Mouse (Mus musculus) brain, adult 2 months (tissue): ENCODE results near the gene Rgs9bp.
"Not testable (repeated sequence)": the region's sequence is repeated elsewhere in the genome, so short reads cannot be mapped to it uniquely, and the experiment has no call there.

Source experiments
- DNase-seq: peaks from one replicate; pipeline ENCODE4 v3.0.0; 2011; ENCODE audit warnings: low read depth, low spot score

Rgs9bp gene

GRCm38 (mm10) chr7:35583476-35584025 lies 1.8 kb downstream of the Rgs9bp start:
- no peak for DNase-seq

DNA sequence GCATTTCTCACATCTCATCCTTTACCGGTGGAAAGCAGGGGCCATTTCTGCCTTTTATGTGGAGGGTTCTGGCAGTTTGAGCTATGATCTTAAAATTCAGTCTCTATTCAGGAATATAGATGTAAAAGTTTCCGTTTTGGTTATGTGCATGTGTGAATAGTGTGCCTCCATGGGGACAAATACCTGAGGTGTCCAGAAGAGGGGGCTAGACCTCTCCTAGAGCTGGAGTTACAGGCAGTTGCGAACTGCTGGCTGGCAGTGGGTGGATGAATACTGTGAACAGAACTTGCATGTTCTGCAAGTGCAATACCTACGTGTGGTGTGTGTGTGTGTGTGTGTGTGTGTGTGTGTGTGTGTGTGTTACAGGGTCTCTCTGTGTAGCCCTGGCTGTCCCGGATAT lies 2.7 kb downstream of the Rgs9bp start:
- no peak for DNase-seq

GRCm38 (mm10) chr7:35579849-35580248 lies 5.5 kb downstream of the Rgs9bp start:
- DNase-seq, result peak; percentile 36

- DNase-seq, result not testable (repeated sequence)
These were observed 14.5 kb downstream of the Rgs9bp start for GRCm38 (mm10) chr7:35570883-35571282.

DNA sequence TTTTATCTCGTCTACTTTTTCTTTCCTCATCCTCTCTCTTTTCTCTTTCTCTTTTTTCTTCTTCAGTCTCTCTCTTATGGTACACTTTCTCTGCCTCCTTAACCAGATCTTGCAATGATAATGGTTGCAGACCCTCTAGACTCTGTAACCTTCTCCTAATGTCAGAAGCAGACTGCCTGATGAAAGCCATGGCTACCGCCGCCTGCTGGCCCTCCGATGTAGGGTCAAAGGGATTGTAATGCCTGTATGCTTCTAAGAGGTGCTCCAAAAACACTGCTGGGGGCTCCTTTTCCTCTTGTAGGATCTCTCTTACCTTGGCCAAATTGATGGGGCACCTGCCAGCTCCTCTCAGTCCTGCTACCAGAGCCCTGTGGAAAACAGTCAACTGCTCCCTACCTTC lies 15.7 kb downstream of the Rgs9bp start:
- not testable (repeated sequence) for DNase-seq

- not testable (repeated sequence) for DNase-seq
These were observed 19.4 kb downstream of the Rgs9bp start for GRCm38 (mm10) chr7:35565965-35566364.

- not testable (repeated sequence) for DNase-seq
These were observed 20.5 kb downstream of the Rgs9bp start for GRCm38 (mm10) chr7:35564872-35565271.

DNA sequence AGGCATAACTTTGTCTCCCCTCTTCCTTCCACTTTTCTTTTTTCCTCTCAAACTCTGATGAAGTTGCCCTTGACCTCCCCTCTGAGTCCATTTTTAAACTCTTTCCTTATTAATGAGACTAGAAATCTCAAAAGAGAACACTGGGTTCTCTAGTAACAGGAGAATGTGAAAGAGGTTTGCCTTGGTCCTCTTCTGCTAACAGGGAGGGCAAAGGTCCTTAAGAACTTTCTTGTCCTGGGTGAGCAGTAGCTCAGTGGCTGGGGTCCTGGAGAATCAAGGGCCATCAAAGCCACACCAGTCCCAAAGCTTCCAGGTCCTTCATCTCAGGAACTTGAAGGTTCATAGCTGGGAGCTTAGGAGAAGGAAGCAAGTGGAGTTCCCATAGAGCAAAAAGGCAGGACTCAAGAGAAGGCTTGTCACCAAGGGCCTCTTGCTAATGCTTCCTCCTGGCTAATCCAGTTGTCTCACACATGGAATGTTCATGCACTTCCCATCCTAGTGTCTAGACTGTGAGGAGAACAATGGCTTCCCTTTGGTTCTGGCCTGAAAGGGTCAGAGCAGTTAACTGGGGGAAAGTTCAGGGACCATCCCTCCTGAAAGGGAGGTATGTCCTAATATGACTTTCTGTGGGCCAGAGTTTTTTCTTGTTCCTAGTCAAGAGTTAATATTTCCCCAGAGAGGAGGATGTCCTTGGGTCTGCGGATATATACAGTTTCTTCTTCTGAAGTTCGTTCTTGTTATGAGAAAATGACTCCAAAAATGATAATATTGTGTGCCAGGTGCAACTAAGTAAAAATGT lies 21.1 kb downstream of the Rgs9bp start:
- DNase-seq, result no peak

- DNase-seq, result no peak
These were observed 22.3 kb downstream of the Rgs9bp start for GRCm38 (mm10) chr7:35563071-35563470.

DNA sequence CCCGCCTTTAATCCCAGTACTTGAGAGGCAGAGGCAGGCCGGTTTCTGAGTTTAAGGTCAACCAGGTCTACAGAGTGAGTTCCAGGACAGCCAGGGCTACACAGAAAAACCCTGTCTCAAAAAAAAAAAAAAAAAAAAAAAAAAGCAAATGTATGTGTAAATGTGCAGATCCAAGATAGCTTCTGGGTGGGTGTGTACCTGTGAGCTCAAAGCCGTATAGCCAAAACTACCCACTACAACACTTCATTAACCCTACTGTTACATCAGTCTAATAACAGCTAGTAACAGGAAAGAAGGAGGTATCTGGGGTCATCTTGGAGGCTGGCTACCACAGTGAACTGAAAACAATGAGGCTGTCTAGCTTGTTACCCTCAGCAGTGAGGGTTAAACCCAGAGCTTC lies 25.5 kb downstream of the Rgs9bp start:
- no peak for DNase-seq

DNA sequence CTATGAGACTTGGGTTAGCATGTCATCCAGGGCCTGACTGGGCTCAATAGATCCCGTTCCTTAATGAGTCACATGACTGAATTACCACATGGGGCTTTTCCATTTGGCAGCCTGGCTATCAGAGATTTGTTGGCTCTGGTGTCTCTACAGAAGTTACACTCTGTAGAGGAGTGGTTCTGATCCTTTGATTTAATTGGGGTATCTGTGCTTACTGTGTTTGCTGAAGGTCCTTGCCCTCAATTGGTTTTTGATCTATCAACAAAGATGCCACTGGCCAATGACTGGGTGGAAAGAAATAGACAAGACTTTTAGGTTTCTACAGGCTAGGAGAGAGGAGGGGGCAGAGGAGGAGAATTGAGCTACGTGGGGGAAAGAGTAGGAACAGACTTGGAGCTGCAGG lies 26.7 kb downstream of the Rgs9bp start:
- DNase-seq, result no peak

DNA sequence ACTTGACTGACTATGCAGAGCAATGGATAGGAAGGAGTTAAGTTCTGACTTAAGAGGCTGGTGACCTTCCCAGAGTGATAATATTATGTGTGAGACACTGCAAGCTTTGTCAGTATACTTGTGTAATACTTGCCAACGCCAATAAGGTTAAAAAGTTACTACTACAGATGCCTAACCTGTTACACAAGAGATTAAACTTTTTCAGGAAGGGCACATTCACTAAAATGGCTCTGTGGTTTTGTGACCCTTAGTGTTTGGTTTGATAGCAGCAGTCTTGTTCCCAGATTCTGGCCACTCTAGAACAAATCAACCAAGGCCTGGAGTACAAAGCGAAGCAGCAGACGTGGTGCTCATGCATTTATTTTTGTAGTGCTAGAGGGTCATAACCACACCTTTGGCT lies 27.8 kb downstream of the Rgs9bp start:
- no peak for DNase-seq

DNA sequence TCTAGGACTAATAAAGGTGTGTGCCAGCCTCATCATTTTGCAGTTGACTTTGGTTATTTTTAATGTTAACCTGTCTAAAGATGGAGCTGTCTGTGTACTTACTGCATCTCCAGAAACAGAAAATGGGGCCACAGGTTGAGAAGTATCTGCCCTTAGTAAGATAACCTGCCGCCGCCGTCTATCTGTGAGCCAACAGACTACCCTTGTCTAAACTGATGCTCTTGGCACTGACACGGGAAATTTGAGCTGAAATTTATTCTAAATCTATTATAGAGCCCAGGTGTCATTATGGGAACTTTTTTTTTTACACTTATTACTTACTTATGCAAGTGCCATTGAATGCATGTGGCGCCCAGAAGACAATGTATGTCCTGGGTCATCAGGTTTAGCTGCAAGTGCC lies 28.5 kb downstream of the Rgs9bp start:
- DNase-seq, result no peak

DNA sequence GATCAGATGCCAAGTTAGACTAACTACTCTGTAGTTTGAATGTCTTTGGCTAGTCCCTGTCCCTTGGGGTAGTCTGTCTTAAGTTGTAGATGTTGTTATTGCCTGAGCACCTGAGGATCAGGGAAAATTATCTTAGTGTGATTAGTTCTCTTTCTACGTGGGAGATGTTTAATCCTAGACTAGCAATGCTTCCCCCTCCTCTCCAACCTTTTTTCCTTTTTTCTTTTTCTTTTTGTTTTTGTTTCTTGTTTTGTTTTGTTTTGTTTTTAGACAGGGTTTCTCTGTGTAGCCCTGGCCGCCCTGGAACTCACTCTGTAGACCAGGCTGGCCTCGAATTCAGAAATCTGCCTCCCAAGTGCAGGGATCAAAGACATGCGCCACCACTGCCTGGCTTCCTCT lies 29.2 kb downstream of the Rgs9bp start, which contains the start of gene Nudt19:
Nudt19 (minus strand) TSS at position 100 of the 399 bp plus-strand sequence.
- DNase-seq, result no peak

GRCm38 (mm10) chr7:35555224-35556204 lies 29.9 kb downstream of the Rgs9bp start:
- DNase-seq, result peak; percentile 96

DNA sequence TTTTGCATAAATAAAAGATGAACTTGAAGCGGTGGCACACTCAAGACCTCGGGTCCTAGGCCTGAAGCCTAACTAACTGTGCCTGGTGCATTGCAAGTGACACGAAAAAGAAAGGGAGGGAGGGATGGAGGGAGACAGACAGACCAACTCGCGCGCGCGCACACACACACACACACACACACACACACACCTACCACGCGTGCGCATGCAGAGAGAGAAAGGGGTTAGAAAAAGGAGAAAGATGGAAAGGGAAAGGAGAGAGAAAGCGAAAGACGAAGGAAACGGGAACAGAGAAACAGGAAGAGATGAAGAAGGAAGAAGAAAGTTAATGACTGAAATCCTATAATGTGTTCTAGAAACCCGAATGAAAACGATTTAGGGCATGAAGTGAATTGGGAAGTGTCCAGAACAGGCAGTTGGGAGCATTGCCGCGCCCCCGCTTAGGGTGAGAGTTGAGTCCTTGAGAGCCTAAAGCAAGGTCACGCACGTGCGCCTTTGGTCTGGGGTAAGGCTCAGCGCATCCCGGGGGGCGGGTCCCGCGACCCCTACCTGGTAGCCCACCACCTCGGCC lies 30.7 kb downstream of the Rgs9bp start:
- peak; percentile 80 for DNase-seq

GRCm38 (mm10) chr7:35553751-35554604 lies 31.4 kb downstream of the Rgs9bp start:
- peak; percentile 68 for DNase-seq

- DNase-seq, result peak; percentile 83
These were observed 39.5 kb downstream of the Rgs9bp start for GRCm38 (mm10) chr7:35545881-35546280.

DNA sequence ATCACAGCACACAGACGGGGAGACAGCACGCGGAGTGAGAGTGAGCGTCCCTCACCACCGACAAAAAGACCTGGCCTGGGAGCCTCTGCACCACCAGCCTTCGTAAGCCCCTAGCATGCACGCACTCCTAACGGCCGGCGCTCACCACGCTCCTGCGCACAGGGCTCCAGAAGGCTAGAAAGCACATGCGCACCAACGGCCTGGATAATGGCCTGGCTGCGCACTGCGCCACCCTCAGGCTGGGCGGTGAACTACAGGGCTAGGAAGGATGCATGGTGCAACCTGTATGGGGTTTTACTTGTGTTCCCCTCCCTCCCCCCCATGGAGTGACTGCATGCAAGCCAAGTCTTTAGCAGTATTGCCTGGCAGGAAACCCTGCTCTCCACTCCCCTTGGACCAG lies 47.8 kb downstream of the Rgs9bp start, which contains the start of gene Tdrd12:
Tdrd12 (minus strand) TSS at position 184 of the 400 bp plus-strand sequence.
- no peak for DNase-seq

- no peak for DNase-seq
These were observed 49.5 kb downstream of the Rgs9bp start for GRCm38 (mm10) chr7:35535750-35536512.
